Mouse (Mus musculus): ENCODE measurements around the gene Gclc. TPM values are rescaled to one million over a fixed set of nuclear protein-coding genes. Genes with fewer than 3 reads are reported as not detected.

Gene Gclc
- 10 to 100 TPM; 45.1 to 46.3 TPM for total RNA-seq (2021)
- long read RNA-seq, transcript Gclc-201 (16 exons, 3,423 nt): major isoform, 98 of 130 reads
- long read RNA-seq, partial matches to known transcripts: 5 of 130 reads
- long read RNA-seq, other reads (novel, unspliced or antisense): 27 of 130 reads

- peak; percentile 80 to 94 for DNase-seq (ENCODE audit: low spot score in 2 of 2)
Observed at GRCm38 (mm10) chr9:77753853-77754727, at the start of gene Gclc. Gclc (plus strand) TSS chr9:77754535.

GRCm38 (mm10) chr9:77706515-77706914, 47.8 kb upstream of the Gclc start:
- DNase-seq (ENCODE audit: low spot score in 2 of 2): no peak

DNA sequence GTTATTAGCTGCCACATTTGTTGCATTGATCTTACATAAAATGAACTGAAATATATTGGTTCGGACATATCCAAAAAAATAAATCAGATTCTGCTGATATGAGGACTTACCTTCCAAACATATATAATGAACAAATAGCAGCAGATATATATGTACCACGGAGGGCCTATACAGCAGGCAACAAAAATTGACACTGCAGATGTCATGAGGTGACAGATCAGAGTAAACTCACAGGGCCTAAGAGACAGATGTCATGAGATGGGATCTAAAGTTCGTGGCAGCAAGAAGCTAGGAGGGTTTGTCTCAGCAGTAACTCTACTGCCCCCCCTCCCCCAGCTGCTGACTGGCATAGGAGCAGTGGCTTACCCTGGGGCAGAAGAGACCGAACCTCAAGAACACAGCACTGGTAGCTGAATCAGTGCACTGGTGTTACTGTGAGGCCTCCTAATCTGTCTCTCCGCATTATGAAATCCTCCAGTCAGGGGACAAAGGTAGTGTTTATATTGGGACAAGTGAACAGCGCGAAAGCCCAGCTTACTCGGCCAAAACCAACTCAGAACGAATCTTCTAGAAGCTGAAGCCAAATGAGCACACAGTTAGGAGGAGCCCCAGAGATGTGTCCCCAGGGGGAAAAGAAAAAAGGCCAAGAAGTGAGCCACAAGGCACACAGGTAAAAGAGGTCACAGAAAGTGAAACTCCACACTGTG, 46.7 kb upstream of the Gclc start:
- no peak for DNase-seq (ENCODE audit: low spot score in 2 of 2)

DNA sequence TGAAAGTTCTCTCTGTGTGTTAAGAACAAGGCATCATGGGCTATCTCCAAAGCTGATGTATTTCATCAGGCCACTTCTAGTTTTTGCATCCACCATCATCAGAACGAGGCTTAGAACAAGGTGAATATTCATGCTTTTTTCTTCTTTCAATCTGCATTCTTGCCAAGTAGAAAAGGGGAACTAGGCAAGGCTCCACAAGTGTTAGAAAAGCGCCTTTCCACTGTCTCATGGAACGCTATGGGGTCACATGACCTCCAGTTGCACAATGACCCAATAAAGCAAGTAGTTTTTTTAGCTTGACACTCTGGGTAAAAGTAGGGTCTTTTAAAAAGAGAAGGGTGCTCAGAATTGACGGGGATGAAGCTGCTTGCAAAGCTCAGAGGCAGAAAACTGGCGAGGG, 45.4 kb upstream of the Gclc start:
- DNase-seq (ENCODE audit: low spot score in 2 of 2): no peak

DNA sequence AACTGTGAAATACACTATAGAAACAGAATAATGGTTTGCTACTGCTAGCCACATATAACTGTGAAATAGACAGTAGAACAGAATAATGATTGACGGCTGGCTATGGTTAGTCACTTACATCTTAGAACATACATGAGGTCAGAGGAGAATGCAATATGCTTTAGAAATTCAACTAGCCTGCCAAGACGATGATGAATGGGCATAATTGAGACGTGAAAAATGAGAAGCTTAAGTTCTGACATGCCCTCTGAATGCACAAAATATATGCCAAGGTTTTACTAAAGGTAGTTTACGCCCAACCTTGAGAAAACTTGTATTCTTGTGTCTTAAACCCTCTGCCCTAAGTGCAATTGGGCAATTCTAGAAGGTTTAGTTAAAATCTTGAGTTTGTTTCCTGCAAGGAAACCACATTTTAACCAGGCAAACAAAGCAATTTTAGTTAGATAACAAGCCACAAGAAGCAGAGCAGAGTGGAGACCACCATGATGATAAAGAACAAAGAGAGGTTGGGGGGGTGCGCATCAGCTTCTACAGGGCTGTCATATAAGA, 43.2 kb upstream of the Gclc start:
- DNase-seq (ENCODE audit: low spot score in 2 of 2): no peak

GRCm38 (mm10) chr9:77712816-77713215, 41.5 kb upstream of the Gclc start:
- DNase-seq (ENCODE audit: low spot score in 2 of 2): no peak

DNA sequence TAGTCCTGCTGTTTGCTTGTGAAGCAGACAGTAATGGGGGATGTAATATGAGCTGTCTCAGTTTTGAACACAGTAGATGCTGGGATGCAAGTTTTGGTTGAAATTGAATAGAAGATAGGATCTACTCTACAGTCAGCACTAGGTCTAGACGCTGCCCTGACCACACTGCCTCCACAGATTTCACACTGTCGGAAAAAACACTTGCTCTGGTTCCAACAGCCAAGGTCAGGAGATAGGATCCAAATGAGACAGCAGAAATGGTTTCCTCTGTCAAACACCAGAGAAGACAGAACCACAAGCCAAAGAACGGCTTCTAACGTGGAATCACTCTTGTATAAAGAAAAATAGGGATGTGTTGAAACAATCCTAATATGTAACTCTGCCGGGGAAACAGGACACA, 41.0 kb upstream of the Gclc start:
- no peak for DNase-seq (ENCODE audit: low spot score in 2 of 2)

- DNase-seq (ENCODE audit: low spot score in 2 of 2): no peak
Observed at GRCm38 (mm10) chr9:77715262-77715661, 39.1 kb upstream of the Gclc start.

- DNase-seq (ENCODE audit: low spot score in 2 of 2): no peak
Observed at GRCm38 (mm10) chr9:77716009-77716408, 38.3 kb upstream of the Gclc start.

DNA sequence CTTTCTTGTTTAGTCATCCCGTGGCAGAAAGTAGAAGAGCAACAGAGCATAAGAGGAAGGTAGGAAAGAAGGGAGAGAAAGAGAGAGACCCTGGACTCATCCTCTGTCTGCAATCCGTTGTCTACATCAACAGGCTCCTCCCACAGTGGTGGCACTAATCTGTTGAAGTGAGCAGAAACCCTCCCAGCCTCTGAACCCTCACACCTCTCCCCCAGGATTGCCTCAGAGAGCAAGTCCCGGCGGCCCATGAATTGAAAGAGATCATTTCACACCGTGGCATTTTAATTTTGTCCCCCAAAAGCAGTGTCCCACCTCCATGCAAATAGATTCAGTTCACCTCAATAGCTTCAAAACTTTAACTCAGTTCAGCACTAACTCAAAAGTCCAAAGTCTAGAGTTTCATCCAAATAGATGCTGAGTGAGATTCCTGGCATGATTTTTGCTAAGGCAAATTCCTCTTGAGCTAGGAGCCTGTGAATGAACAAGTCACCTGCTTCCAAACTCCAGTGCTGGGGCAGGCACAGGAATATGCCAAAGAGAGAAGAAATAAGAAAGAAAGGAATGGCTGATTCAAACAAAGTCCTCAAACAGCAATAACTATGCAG, 36.4 kb upstream of the Gclc start:
- no peak for DNase-seq (ENCODE audit: low spot score in 2 of 2)

- DNase-seq (ENCODE audit: low spot score in 2 of 2): no peak
Observed at GRCm38 (mm10) chr9:77718816-77719411, 35.4 kb upstream of the Gclc start.

- DNase-seq (ENCODE audit: low spot score in 2 of 2): no peak
Observed at GRCm38 (mm10) chr9:77719675-77720074, 34.7 kb upstream of the Gclc start.

DNA sequence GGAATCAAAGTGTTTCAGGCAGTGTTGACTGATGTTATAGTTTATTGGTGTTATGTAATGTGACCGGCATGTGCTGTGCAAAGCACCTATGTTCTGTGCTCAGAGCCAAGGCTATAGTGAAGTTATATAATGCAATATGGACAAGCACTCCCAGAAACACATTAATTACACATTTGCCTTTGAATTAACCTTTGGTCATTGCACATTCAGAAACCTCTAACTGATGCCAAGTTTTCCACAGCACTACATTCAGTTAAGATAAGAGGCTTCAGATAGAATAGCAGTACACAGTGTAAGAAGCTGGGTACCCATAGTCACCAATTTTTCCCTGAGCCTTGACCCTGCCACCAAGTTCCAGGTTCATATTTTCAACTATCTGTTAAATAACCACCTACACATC, 32.0 kb upstream of the Gclc start:
- no peak for DNase-seq (ENCODE audit: low spot score in 2 of 2)

- DNase-seq (ENCODE audit: low spot score in 2 of 2): no peak
Observed at GRCm38 (mm10) chr9:77724216-77724615, 30.1 kb upstream of the Gclc start.

DNA sequence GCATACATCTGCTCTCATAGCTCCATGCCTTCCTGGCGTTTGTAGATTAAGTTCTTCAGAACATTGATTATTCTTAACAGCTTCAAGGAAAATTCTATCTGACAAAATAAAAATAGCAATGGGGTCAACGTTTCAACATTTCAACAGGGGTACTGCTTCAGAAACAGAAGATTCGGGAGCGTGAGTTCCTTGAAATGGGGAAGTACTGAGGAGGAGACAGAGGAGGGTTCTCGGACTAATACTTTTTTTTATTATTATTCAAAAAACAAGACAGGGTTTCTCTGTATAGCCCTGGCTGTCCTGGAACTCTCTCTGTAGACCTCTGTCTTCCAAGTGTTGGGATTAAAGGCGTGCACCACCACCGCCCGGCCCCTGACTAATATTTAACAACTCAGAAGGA, 28.9 kb upstream of the Gclc start:
- no peak for DNase-seq (ENCODE audit: low spot score in 2 of 2)

DNA sequence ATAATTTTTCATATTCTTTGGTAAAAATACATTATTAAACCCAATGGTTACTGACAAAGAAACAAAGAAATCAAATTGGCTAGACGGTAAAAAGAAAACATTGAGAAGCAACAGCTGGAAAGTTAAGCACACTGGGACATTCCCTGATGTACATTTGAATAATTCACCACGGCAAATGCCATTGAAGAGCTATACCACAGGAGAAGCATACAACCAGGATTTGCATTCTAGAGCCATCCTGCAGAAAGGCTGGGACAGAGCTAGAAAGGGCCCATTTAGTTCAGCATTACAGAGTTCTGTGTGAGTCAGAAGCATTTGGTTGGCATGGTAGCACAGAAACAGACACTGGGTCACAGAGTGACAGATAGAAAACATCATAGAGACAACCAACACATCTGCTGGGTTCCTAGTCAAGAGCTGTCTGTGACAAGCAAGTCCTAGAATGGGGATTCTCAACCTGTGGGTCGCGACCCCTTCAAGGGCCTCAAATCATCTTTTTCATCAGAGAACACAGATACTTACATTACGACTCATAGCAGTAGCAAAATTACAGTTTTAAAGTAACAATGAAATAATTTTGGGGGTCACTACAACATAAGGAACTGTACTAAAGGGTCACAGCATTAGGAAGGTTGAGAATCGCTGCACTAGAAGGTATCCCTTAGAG, 28.2 kb upstream of the Gclc start:
- DNase-seq (ENCODE audit: low spot score in 2 of 2): no peak

GRCm38 (mm10) chr9:77727012-77727411, 27.3 kb upstream of the Gclc start:
- DNase-seq (ENCODE audit: low spot score in 2 of 2): no peak

DNA sequence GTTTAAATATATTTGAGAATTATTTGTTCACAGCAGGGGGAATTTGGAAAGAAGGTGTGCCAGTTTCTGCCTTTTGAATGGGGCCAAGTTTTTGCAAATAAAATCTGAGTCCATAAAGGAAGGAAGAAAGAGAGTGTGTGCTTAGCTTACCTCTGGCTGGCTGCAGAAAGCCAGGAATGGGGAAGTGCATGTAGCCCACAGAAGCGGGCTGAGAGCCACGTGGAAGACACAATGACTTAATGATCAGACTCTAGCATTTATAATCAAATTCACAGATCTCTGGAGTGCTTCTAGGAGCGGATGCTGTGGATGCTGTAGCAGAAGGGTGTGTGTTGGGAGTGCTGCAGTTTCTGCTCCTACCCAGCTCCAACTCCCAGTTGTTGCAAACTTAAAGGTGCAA, 22.3 kb upstream of the Gclc start:
- DNase-seq (ENCODE audit: low spot score in 2 of 2): no peak

- no peak for DNase-seq (ENCODE audit: low spot score in 2 of 2)
Observed at GRCm38 (mm10) chr9:77737298-77738041, 16.9 kb upstream of the Gclc start.

- DNase-seq (ENCODE audit: low spot score in 2 of 2): no peak
Observed at GRCm38 (mm10) chr9:77741452-77741851, 12.9 kb upstream of the Gclc start.

Measured in layer of hippocampus, adult 18-20 months (tissue).